Mouse (Mus musculus) testis, adult 2 months (tissue): Measurements from ENCODE around the gene Mef2a. TPM values are rescaled to one million over a fixed set of nuclear protein-coding genes. Genes with fewer than 3 reads are reported as not detected.

Source experiments
- H3K27ac ChIP-seq: fragments of 200-500 bp; 2 replicates; pipeline ENCODE4 v1.5.1; 2012; ENCODE audit warnings: low read depth, low read length; ENCODE audit not compliant: control insufficient read depth, insufficient read depth
- H3K27me3 ChIP-seq: fragments of 200-500 bp; 2 replicates; pipeline ENCODE4 v1.6.1; 2012; ENCODE audit warnings: mild to moderate bottlenecking, low read length, moderate library complexity; ENCODE audit not compliant: control insufficient read depth, insufficient read depth
- H3K36me3 ChIP-seq: fragments of 200-500 bp; 2 replicates; pipeline ENCODE4 v1.6.1; 2012; ENCODE audit warnings: mild to moderate bottlenecking, low read length; ENCODE audit not compliant: control insufficient read depth, insufficient read depth
- H3K4me1 ChIP-seq: fragments of 200-500 bp; 2 replicates; pipeline ENCODE4 v1.6.1; 2012; ENCODE audit warnings: low read length; ENCODE audit not compliant: control insufficient read depth, insufficient read depth
- H3K4me3 ChIP-seq: fragments of 200-500 bp; 2 replicates; pipeline ENCODE4 v1.5.1; 2012; ENCODE audit warnings: low read depth, mild to moderate bottlenecking, low read length, moderate library complexity, mixed read lengths; ENCODE audit not compliant: control insufficient read depth
- CTCF ChIP-seq: fragments of 200-500 bp; IDR thresholded peaks from 2 replicates; pipeline ENCODE4 v1.5.1; 2012; ENCODE audit warnings: low read depth, mild to moderate bottlenecking, inconsistent platforms, low read length, moderate library complexity; ENCODE audit not compliant: control insufficient read depth, insufficient read depth, insufficient replicate concordance
- POLR2A ChIP-seq: fragments of 200-500 bp; IDR thresholded peaks from 2 replicates; pipeline ENCODE4 v1.6.1; 2012; ENCODE audit warnings: low read depth, mild to moderate bottlenecking, inconsistent platforms, low read length, moderate library complexity; ENCODE audit not compliant: control insufficient read depth
- polyA plus RNA-seq: library from polyadenylated mRNA; depleted of rRNA; stranded (reverse); fragments of >200 nt; gene quantifications from 2 replicates; pipeline ENCODE4 v1.2.3, GENCODE M21; 2012

Gene Mef2a
- polyA plus RNA-seq, 1 experiment, result 21.3 TPM

- no peak overlapping the region for H3K4me3 ChIP-seq
- no peak overlapping the region for H3K27ac ChIP-seq
- no peaks in the 10 kb centered on the region for H3K4me1 ChIP-seq
- TF ChIP-seq POLR2A, result no peak
- no peak for TF ChIP-seq CTCF
- no peaks in the 10 kb centered on the region; the same call in none of the 2 replicates for H3K36me3 ChIP-seq
- no peaks in the 10 kb centered on the region for H3K27me3 ChIP-seq
These were observed 129.4 kb downstream of the Mef2a start for GRCm38 (mm10) chr7:67243121-67243893.

DNA sequence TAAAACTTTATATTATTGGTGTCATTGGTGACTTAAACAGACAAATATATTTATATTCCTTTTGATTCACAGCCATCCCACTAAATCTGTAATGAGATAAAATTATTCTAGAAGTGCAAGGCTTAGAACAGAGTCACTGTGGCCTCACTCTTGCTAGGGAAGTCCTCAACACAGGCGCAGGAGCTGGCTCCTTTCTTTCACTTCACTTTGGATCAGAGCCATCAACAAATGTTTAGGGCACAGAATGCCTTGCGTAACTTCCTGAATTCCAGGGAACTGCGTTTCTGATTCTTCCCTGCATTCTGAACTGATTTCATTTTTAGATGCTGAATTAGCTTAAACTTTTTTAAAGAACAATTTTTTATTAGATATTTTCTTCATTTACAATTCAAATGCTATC is 130.7 kb downstream of the Mef2a start:
- Histone ChIP-seq H3K36me3 (no peaks in the 10 kb centered on the region; the same call in 1 of the 2 replicates), H3K27me3 (no peaks in the 10 kb centered on the region), H3K4me1 (no peaks in the 10 kb centered on the region), H3K27ac (no peak overlapping the region), H3K4me3 (no peak overlapping the region)
- no peak for TF ChIP-seq POLR2A
- no peak for TF ChIP-seq CTCF

DNA sequence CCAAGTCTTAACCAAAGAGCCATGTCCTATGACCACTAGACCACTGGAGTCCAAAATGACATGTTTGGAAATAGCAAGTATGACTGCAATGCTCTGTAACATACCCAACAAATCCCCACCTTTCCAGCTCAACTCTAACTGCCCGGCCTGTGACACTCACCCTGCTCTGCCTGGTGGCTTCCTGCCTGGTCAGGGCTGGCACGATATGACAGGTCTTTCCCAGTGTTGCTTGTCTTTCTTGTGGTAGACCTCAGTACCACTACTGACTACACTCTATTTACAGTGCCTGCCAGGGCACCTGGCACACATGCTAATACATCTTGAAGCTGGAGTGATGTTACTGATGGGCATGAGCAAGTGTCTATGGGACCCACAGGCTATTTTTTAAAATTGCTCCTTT is 134.9 kb downstream of the Mef2a start:
- no peak for TF ChIP-seq CTCF
- no peak for TF ChIP-seq POLR2A
- H3K36me3 ChIP-seq, result peaks cover 2% of the 10 kb centered on the region; the same call in 1 of the 2 replicates
- H3K27ac ChIP-seq, result no peak overlapping the region
- H3K4me1 ChIP-seq, result no peaks in the 10 kb centered on the region
- H3K4me3 ChIP-seq, result no peak overlapping the region
- H3K27me3 ChIP-seq, result no peaks in the 10 kb centered on the region

- no peaks in the 10 kb centered on the region for H3K27me3 ChIP-seq
- no peak overlapping the region for H3K27ac ChIP-seq
- H3K4me3 ChIP-seq, result no peak overlapping the region
- no peaks in the 10 kb centered on the region for H3K4me1 ChIP-seq
- no peak for TF ChIP-seq POLR2A
- no peak for TF ChIP-seq CTCF
- peaks cover 2% of the 10 kb centered on the region; the same call in 1 of the 2 replicates for H3K36me3 ChIP-seq
These were observed 136.3 kb downstream of the Mef2a start for GRCm38 (mm10) chr7:67236351-67236750.

GRCm38 (mm10) chr7:67234797-67235196 is 137.9 kb downstream of the Mef2a start:
- TF ChIP-seq CTCF (no peak), POLR2A (no peak)
- no peaks in the 10 kb centered on the region for H3K4me1 ChIP-seq
- no peak overlapping the region for H3K4me3 ChIP-seq
- H3K27me3 ChIP-seq, result no peaks in the 10 kb centered on the region
- 0 out of 2 replicates have a peak, but pooled peaks cover 2% of the 10 kb centered on the region for H3K36me3 ChIP-seq
- no peak overlapping the region for H3K27ac ChIP-seq

GRCm38 (mm10) chr7:67232504-67232903 is 140.2 kb downstream of the Mef2a start:
- TF ChIP-seq CTCF, result no peak
- H3K4me3 ChIP-seq, result no peak overlapping the region

DNA sequence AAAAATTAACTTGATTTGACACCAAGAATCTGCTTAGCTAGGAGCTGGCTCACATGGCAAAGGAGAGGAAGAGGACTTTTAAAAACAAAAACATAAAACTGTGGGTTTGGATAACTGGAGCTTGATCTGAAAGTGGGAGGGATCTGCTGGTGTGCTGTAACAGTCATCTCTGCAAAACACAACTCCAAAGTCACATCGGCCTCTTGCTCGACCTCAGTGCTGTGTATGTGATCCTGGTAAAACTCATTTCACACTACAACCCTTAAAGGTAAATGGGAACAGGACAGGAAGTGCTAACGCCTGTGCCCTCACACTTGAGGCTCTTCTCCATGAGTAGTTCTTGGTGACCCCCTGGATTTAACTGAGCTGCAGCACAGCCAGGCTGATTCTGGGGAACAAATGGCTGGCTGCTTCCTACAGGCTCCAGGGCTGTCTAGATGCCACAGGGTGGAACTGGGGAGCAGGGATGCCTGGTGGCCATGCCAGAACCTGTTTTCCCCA is 142.0 kb downstream of the Mef2a start:
- no peaks in the 10 kb centered on the region for H3K27me3 ChIP-seq
- no peak for TF ChIP-seq POLR2A
- no peak for TF ChIP-seq CTCF
- no peak overlapping the region for H3K4me3 ChIP-seq
- peak overlapping the region; percentile 54; the same call in 1 of the 2 replicates for H3K27ac ChIP-seq
- H3K4me1 ChIP-seq, result peaks cover 4% of the 10 kb centered on the region
- H3K36me3 ChIP-seq, result peaks cover 3% of the 10 kb centered on the region

More at GRCm38 (mm10) chr7:67232504-67232903, 140.2 kb downstream of the Mef2a start:
- no peak overlapping the region for H3K27ac ChIP-seq
- H3K27me3 ChIP-seq, result no peaks in the 10 kb centered on the region
- no peaks in the 10 kb centered on the region for H3K4me1 ChIP-seq
- H3K36me3 ChIP-seq, result 0 out of 2 replicates have a peak, but pooled peaks cover 2% of the 10 kb centered on the region
